Mouse (Mus musculus) small intestine, adult 2 months (tissue): ENCODE data around the gene Nsf.

Experiments used
- CTCF ChIP-seq: fragments of 200-500 bp; IDR thresholded peaks from 2 replicates; pipeline ENCODE4 v1.5.1; 2012; ENCODE audit warnings: low read depth, mild to moderate bottlenecking, control low read depth, inconsistent platforms, low read length, moderate library complexity, mixed read lengths; ENCODE audit not compliant: insufficient replicate concordance, insufficient read length; ENCODE audit errors: extremely low read depth
- POLR2A ChIP-seq: fragments of 200-500 bp; IDR thresholded peaks from 2 replicates; pipeline ENCODE4 v1.6.1; 2012; ENCODE audit warnings: low read depth, mild to moderate bottlenecking, control low read depth, inconsistent platforms, low read length, moderate library complexity

GRCm38 (mm10) chr11:103811246-103811645 is 142.6 kb downstream of the Nsf start:
- TF ChIP-seq CTCF (no peak), POLR2A (no peak)
